Mouse (Mus musculus) bone marrow macrophage, adult 2 months (primary cell): ENCODE data around the gene Pum3.

Experiments used
- CTCF ChIP-seq: IDR thresholded peaks from 2 replicates; pipeline ENCODE4 v1.5.1; 2012; ENCODE audit warnings: low read depth, mild to moderate bottlenecking, low read length, moderate library complexity
- POLR2A ChIP-seq: IDR thresholded peaks from 2 replicates; pipeline ENCODE4 v1.6.1; 2012; ENCODE audit warnings: mild to moderate bottlenecking, low read depth, low read length, borderline replicate concordance

- no peak for TF ChIP-seq POLR2A
- TF ChIP-seq CTCF: no peak
Measured at GRCm38 (mm10) chr19:27429281-27429680, 344 bp downstream of the Pum3 start.
